ENCODE assay signal across 29 mouse cellular contexts in genomic region chr6:135236576-135236975, GRCm38 (mm10). TPM values are rescaled to one million over a fixed set of nuclear protein-coding genes. Genes with fewer than 3 reads are reported as not detected.
DNase-seq lines count a peak whose midpoint lies in the region; ATAC-seq and TF ChIP-seq lines count a peak whose summit lies in the region.
"Had no signal": no experiment of that assay in that cellular context is flagged by ENCODE, and none has a peak within 500 bp of the region (broad histone marks: within the 10 kb centered on the region; RNA-seq: fewer than 3 reads in every experiment).

No protein-coding gene starts in this region.

- H3K79me2 ChIP-seq in MEL (ENCODE audit: control insufficient read depth, insufficient read depth, low read length, poor library complexity), result no peaks in the 10 kb centered on the region

- H3K27ac ChIP-seq in kidney, postnatal 0 days, result no peak overlapping the region
- no peak overlapping the region for H3K27ac ChIP-seq in kidney, embryonic 15.5 days
- no peak overlapping the region for H3K27ac ChIP-seq in lung, embryonic 14.5 days (ENCODE audit: low read depth)
- H3K27ac ChIP-seq in MEL (ENCODE audit: control insufficient read depth, low read depth, low read length), result no peak overlapping the region
- H3K27ac ChIP-seq: embryonic facial prominence, embryonic 10.5 days; hindbrain, embryonic 13.5 days; limb, embryonic 12.5 days; liver, embryonic 13.5 days; neural tube, embryonic 13.5 days had no signal

- H3K4me3 ChIP-seq in kidney, postnatal 0 days (replicated peaks; ENCODE audit: low read depth, low read length), result no peak overlapping the region
- no peak overlapping the region for H3K4me3 ChIP-seq in kidney, embryonic 15.5 days (replicated peaks)
- H3K4me3 ChIP-seq in lung, embryonic 14.5 days (ENCODE audit: low read depth, low read length), result no peak overlapping the region
- H3K4me3 ChIP-seq in MEL (ENCODE audit: control insufficient read depth in 1 of 2, insufficient read depth in 1 of 2, low read depth in 2 of 2, low read length in 2 of 2), result no peak overlapping the region
- H3K4me3 ChIP-seq: embryonic facial prominence, embryonic 10.5 days; hindbrain, embryonic 13.5 days; limb, embryonic 12.5 days; liver, embryonic 13.5 days; myocyte; neural tube, embryonic 13.5 days had no signal

- no peaks in the 10 kb centered on the region for H3K4me1 ChIP-seq in kidney, postnatal 0 days (replicated peaks; ENCODE audit: insufficient read depth, low read length)
- H3K4me1 ChIP-seq in kidney, embryonic 15.5 days, result peaks cover 9% of the 10 kb centered on the region; the same call in 1 of the 2 replicates
- no peaks in the 10 kb centered on the region for H3K4me1 ChIP-seq in lung, embryonic 14.5 days (ENCODE audit: insufficient read depth)
- no peaks in the 10 kb centered on the region for H3K4me1 ChIP-seq in MEL (ENCODE audit: control insufficient read depth in 1 of 2, insufficient read depth in 2 of 2, low read length in 2 of 2)
- H3K4me1 ChIP-seq: hindbrain, embryonic 13.5 days; neural tube, embryonic 13.5 days had no signal

- no peak overlapping the region for H3K9ac ChIP-seq in kidney, postnatal 0 days (ENCODE audit: low read depth, low read length)
- H3K9ac ChIP-seq in kidney, embryonic 15.5 days, result no peak overlapping the region
- H3K9ac ChIP-seq in lung, embryonic 14.5 days, result no peak overlapping the region
- H3K9ac ChIP-seq in MEL (ENCODE audit: control insufficient read depth, low read depth, low read length, poor library complexity, severe bottlenecking), result no peak overlapping the region
- H3K9ac ChIP-seq: hindbrain, embryonic 13.5 days; limb, embryonic 12.5 days; liver, embryonic 13.5 days; neural tube, embryonic 13.5 days had no signal

- TF ChIP-seq RAD21 in MEL (IDR thresholded peaks at IDR 0.05; ENCODE audit: low read depth, low read length), result no peak

- WGBS in kidney, postnatal 0 days, result 93% methylated on average over 3 of the region's 3 CpGs
- WGBS in kidney, embryonic 15.5 days, result 89% methylated on average over 3 of the region's 3 CpGs
- WGBS in lung, embryonic 14.5 days, result 77% methylated on average over 3 of the region's 3 CpGs

- 0 out of 2 replicates have a peak, but pooled peaks cover 4% of the 10 kb centered on the region for H3K36me3 ChIP-seq in kidney, postnatal 0 days (ENCODE audit: insufficient read depth, low read length)
- H3K36me3 ChIP-seq in kidney, embryonic 15.5 days, result peaks cover 26% of the 10 kb centered on the region
- H3K36me3 ChIP-seq in lung, embryonic 14.5 days (ENCODE audit: insufficient read depth), result 0 out of 2 replicates have a peak, but pooled peaks cover 29% of the 10 kb centered on the region
- H3K36me3 ChIP-seq in MEL (ENCODE audit: control insufficient read depth in 1 of 2, insufficient read depth in 2 of 2, low read length in 2 of 2), result no peaks in the 10 kb centered on the region; a peak in 1 of 4 replicates

- no peak for DNase-seq in kidney, postnatal 0 days (ENCODE audit: low spot score)
- no peak for DNase-seq in lung, embryonic 14.5 days
- no peak for DNase-seq in lung, adult 18-20 months
- no peak for DNase-seq in MEL (ENCODE audit: low read depth, low spot score)
- DNase-seq in embryo, embryonic 9.5 days (ENCODE audit: extremely low spot score), result no peak
- DNase-seq in left cerebral cortex, adult 8-10 months (ENCODE audit: low spot score in 2 of 2), result no peak
- DNase-seq: adrenal gland, adult 2 months; cerebellum, adult 8-10 months; cerebellum, postnatal 36 days; gastrocnemius, postnatal 25 days; kidney, adult 9 months; kidney, postnatal 4 days; layer of hippocampus, adult 9-11 months; liver, embryonic 13.5 days; midbrain, embryonic 14.5 days; retina, postnatal 1 day; right cerebral cortex, postnatal 25 days; spleen, adult 18-20 months had no signal

- H3K27me3 ChIP-seq in kidney, postnatal 0 days (ENCODE audit: insufficient read depth, low read length), result no peaks in the 10 kb centered on the region
- no peaks in the 10 kb centered on the region for H3K27me3 ChIP-seq in kidney, embryonic 15.5 days
- H3K27me3 ChIP-seq in lung, embryonic 14.5 days (ENCODE audit: insufficient read depth, low read length), result no peaks in the 10 kb centered on the region
- H3K27me3 ChIP-seq in MEL (ENCODE audit: control insufficient read depth in 1 of 2, insufficient read depth in 2 of 2, low read length in 2 of 2), result no peaks in the 10 kb centered on the region
- H3K27me3 ChIP-seq: hindbrain, embryonic 13.5 days; liver, embryonic 13.5 days; neural tube, embryonic 13.5 days had no signal

- no peaks in the 10 kb centered on the region for H3K9me3 ChIP-seq in kidney, postnatal 0 days (replicated peaks; ENCODE audit: low read length)
- no peaks in the 10 kb centered on the region for H3K9me3 ChIP-seq in kidney, embryonic 15.5 days (replicated peaks)
- H3K9me3 ChIP-seq in lung, embryonic 14.5 days (ENCODE audit: low read depth, low read length), result no peaks in the 10 kb centered on the region
- H3K9me3 ChIP-seq in MEL (replicated peaks; ENCODE audit: insufficient read depth, low read length), result no peaks in the 10 kb centered on the region
- H3K9me3 ChIP-seq: embryonic facial prominence, embryonic 10.5 days; hindbrain, embryonic 13.5 days; limb, embryonic 12.5 days; liver, embryonic 13.5 days; neural tube, embryonic 13.5 days had no signal

- TF ChIP-seq POLR2A in MEL (IDR thresholded peaks at IDR 0.05; ENCODE audit: control insufficient read depth in 1 of 2, insufficient read depth in 1 of 2, low read depth in 1 of 2, low read length in 2 of 2, poor library complexity in 1 of 2), result no peak

- no peak for TF ChIP-seq EP300 in MEL (IDR thresholded peaks at IDR 0.05; ENCODE audit: low read depth in 1 of 2, low read length in 2 of 2)

- peak; percentile 45; the same call in 1 of the 2 replicates for TF ChIP-seq CTCF in kidney, postnatal 0 days (IDR thresholded peaks at IDR 0.05; ENCODE audit: low read depth)
- TF ChIP-seq CTCF in lung, embryonic 14.5 days (IDR thresholded peaks at IDR 0.05; ENCODE audit: low read depth), result peak; percentile 39
- TF ChIP-seq CTCF in MEL (IDR thresholded peaks at IDR 0.05 in 2 of 3, conservative IDR thresholded peaks at IDR 0.05 in 1 of 3; ENCODE audit: control insufficient read depth in 1 of 3, insufficient read depth in 1 of 3, low read depth in 2 of 3, low read length in 3 of 3, poor library complexity in 1 of 3, severe bottlenecking in 1 of 3), result peak in 2 of 3 experiments; percentile 13 to 14; a peak in 1 of 6 replicates

- no peak for ATAC-seq in kidney, postnatal 0 days (replicated peaks; ENCODE audit: low FRiP score, low read depth)
- no peak for ATAC-seq in kidney, embryonic 15.5 days (replicated peaks; ENCODE audit: low FRiP score)
- no peak for ATAC-seq in lung, embryonic 14.5 days (ENCODE audit: insufficient read depth)
- 0 out of 2 replicates have a peak, but pooled peaks have one; percentile 14 for ATAC-seq in common myeloid progenitor, adult 5-6 weeks (replicated peaks; ENCODE audit: low read depth, poor library complexity, severe bottlenecking)
- ATAC-seq: forebrain, embryonic 16.5 days had no signal

- no peak overlapping the region for H3K4me2 ChIP-seq in kidney, postnatal 0 days (ENCODE audit: low read length)
- H3K4me2 ChIP-seq in kidney, embryonic 15.5 days, result no peak overlapping the region
- H3K4me2 ChIP-seq in lung, embryonic 14.5 days, result no peak overlapping the region
- H3K4me2 ChIP-seq: hindbrain, embryonic 13.5 days; limb, embryonic 12.5 days; liver, embryonic 13.5 days; neural tube, embryonic 13.5 days had no signal

TF ChIP-seq in MEL, 35 proteins besides CTCF, POLR2A, EP300 and RAD21:
- TF ChIP-seq SMC3 (IDR thresholded peaks at IDR 0.05; ENCODE audit: low read depth, low read length) (no peak), MEF2A (IDR thresholded peaks at IDR 0.05; ENCODE audit: extremely low read depth, insufficient replicate concordance, low read depth, low read length, poor library complexity, severe bottlenecking) (no peak), USF1 (IDR thresholded peaks at IDR 0.05; ENCODE audit: low read depth, low read length) (no peak), ZMIZ1 (IDR thresholded peaks at IDR 0.05; ENCODE audit: low read depth, low read length) (no peak), UBTF (IDR thresholded peaks at IDR 0.05; ENCODE audit: borderline replicate concordance, insufficient read depth, low read depth, low read length) (no peak)

RNA-seq across cellular contexts. Expression of gene Gsg1, which starts 17.6 kb away (rescaled TPM):
- polyA plus RNA-seq in kidney, postnatal 0 days (2015; fragmentation: Nextera tagmentation; extraction: Ambion mirVana), result 0.37 and 0.62 TPM in 2 replicates
- 0.63 and 0.71 TPM in 2 replicates for polyA plus RNA-seq in kidney, embryonic 15.5 days (2015; fragmentation: Nextera tagmentation; extraction: Ambion mirVana)
- 6.0 and 7.7 TPM in 2 replicates for polyA plus RNA-seq in lung, embryonic 14.5 days (2014; fragmentation: Nextera tagmentation; extraction: Ambion mirVana)
- not detected in 2 replicates for total RNA-seq in MEL (2012; rRNA removed)
- polyA plus RNA-seq in MEL (2012; ENCODE audit: insufficient read depth in 1 of 2, insufficient read length in 2 of 2, low read depth in 1 of 2, low replicate concordance in 2 of 2, missing spikeins in 1 of 2), result not detected
- total RNA-seq in common myeloid progenitor, adult 5-6 weeks (2017), result 0.32 and 0.34 TPM in 2 replicates
- not detected for total RNA-seq in left cerebral cortex, adult 8-10 months (2022)
- total RNA-seq: adrenal gland, adult 2 months; gastrocnemius, postnatal 25 days; left cerebral cortex, postnatal 10 days; megakaryocyte-erythroid progenitor cell, adult 5-6 weeks had no signal
- polyA plus RNA-seq: inflammation-experienced regulatory T-cells, adult 6 months had no signal

RNA-seq across cellular contexts. Expression of gene Hebp1, which starts 38.8 kb away (rescaled TPM):
- 48.0 and 52.3 TPM in 2 replicates for polyA plus RNA-seq in kidney, postnatal 0 days (2015; fragmentation: Nextera tagmentation; extraction: Ambion mirVana)
- 27.1 and 28.0 TPM in 2 replicates for polyA plus RNA-seq in kidney, embryonic 15.5 days (2015; fragmentation: Nextera tagmentation; extraction: Ambion mirVana)
- polyA plus RNA-seq in lung, embryonic 14.5 days (2014; fragmentation: Nextera tagmentation; extraction: Ambion mirVana), result 2.5 and 2.7 TPM in 2 replicates
- total RNA-seq in MEL (2012; rRNA removed), result 8.5 and 16.7 TPM in 2 replicates
- polyA plus RNA-seq in MEL (2012; ENCODE audit: insufficient read depth in 1 of 2, insufficient read length in 2 of 2, low read depth in 1 of 2, low replicate concordance in 2 of 2, missing spikeins in 1 of 2), result 10 to 100 TPM in 1 of 2 experiments, not detected in 1; 25.1 TPM
- 28.5 and 30.1 TPM in 2 replicates for total RNA-seq in common myeloid progenitor, adult 5-6 weeks (2017)
- total RNA-seq in left cerebral cortex, adult 8-10 months (2022), result 10 to 100 TPM; 48.6 to 60.9 (median 56.7) TPM

RNA-seq across cellular contexts. Expression of gene Fam234b, which starts 38.8 kb away (rescaled TPM):
- 31.8 and 34.8 TPM in 2 replicates for polyA plus RNA-seq in kidney, postnatal 0 days (2015; fragmentation: Nextera tagmentation; extraction: Ambion mirVana)
- 35.5 and 37.4 TPM in 2 replicates for polyA plus RNA-seq in kidney, embryonic 15.5 days (2015; fragmentation: Nextera tagmentation; extraction: Ambion mirVana)
- 22.4 and 25.2 TPM in 2 replicates for polyA plus RNA-seq in lung, embryonic 14.5 days (2014; fragmentation: Nextera tagmentation; extraction: Ambion mirVana)
- 11.9 and 12.2 TPM in 2 replicates for total RNA-seq in MEL (2012; rRNA removed)
- 10 to 100 TPM in 1 of 2 experiments, not detected in 1; 20.5 TPM for polyA plus RNA-seq in MEL (2012; ENCODE audit: insufficient read depth in 1 of 2, insufficient read length in 2 of 2, low read depth in 1 of 2, low replicate concordance in 2 of 2, missing spikeins in 1 of 2)
- total RNA-seq in common myeloid progenitor, adult 5-6 weeks (2017), result 15.9 and 26.0 TPM in 2 replicates
- total RNA-seq in left cerebral cortex, adult 8-10 months (2022), result 100 to 1,000 TPM; 149 to 164 (median 160) TPM
